Mouse (Mus musculus) liver, adult 2 months (tissue): ENCODE results near the gene Klhl35.

ENCODE experiments used
- CTCF ChIP-seq: fragments of 200-500 bp; IDR thresholded peaks from 2 replicates; pipeline ENCODE4 v1.5.1; 2011; ENCODE audit warnings: low read depth, low read length, control low read depth
- POLR2A ChIP-seq: fragments of 200-500 bp; IDR thresholded peaks from 2 replicates; pipeline ENCODE4 v1.6.1; 2011; ENCODE audit warnings: low read length, control low read depth; ENCODE audit not compliant: insufficient read depth; ENCODE audit errors: extremely low read depth

- TF ChIP-seq POLR2A (no peak), CTCF (no peak)
These were observed 35.6 kb upstream of the Klhl35 start for GRCm38 (mm10) chr7:99430246-99430645.
